Mouse (Mus musculus): Measurements from ENCODE around the gene S1pr3.

Gene S1pr3

GRCm38 (mm10) chr13:51392256-51392655, 16.2 kb upstream of the S1pr3 start:
- Histone ChIP-seq H3K4me3 (replicated peaks; ENCODE audit: low read length) (no peak overlapping the region), H3K9me3 (ENCODE audit: low read length) (peaks cover 37% of the 10 kb centered on the region), H3K36me3 (ENCODE audit: insufficient read depth, low read length) (no peaks in the 10 kb centered on the region), H3K4me1 (replicated peaks; ENCODE audit: low read depth, low read length) (no peaks in the 10 kb centered on the region; the same call in 1 of the 2 replicates), H3K27me3 (ENCODE audit: insufficient read depth, low read length) (no peaks in the 10 kb centered on the region)
- TF ChIP-seq POU5F1 (IDR thresholded peaks at IDR 0.05; ENCODE audit: borderline replicate concordance, low read length) (no peak), NANOG (IDR thresholded peaks at IDR 0.05; ENCODE audit: borderline replicate concordance, low read length) (no peak), CTCF (conservative IDR thresholded peaks at IDR 0.05; ENCODE audit: low read length) (no peak)

GRCm38 (mm10) chr13:51397861-51398260, 10.6 kb upstream of the S1pr3 start:
- Histone ChIP-seq H3K9me3 (ENCODE audit: low read length) (peaks cover 25% of the 10 kb centered on the region), H3K36me3 (ENCODE audit: insufficient read depth, low read length) (no peaks in the 10 kb centered on the region), H3K4me3 (replicated peaks; ENCODE audit: low read length) (no peak overlapping the region), H3K27me3 (ENCODE audit: insufficient read depth, low read length) (0 out of 2 replicates have a peak, but pooled peaks cover 5% of the 10 kb centered on the region), H3K4me1 (replicated peaks; ENCODE audit: low read depth, low read length) (peaks cover 28% of the 10 kb centered on the region)
- TF ChIP-seq CTCF (conservative IDR thresholded peaks at IDR 0.05; ENCODE audit: low read length) (no peak), NANOG (IDR thresholded peaks at IDR 0.05; ENCODE audit: borderline replicate concordance, low read length) (no peak), POU5F1 (IDR thresholded peaks at IDR 0.05; ENCODE audit: borderline replicate concordance, low read length) (no peak)

GRCm38 (mm10) chr13:51399562-51399961, 8.9 kb upstream of the S1pr3 start:
- H3K27me3 ChIP-seq (ENCODE audit: insufficient read depth, low read length) = 0 out of 2 replicates have a peak, but pooled peaks cover 5% of the 10 kb centered on the region
- no peak overlapping the region for H3K4me3 ChIP-seq (replicated peaks; ENCODE audit: low read length)
- no peaks in the 10 kb centered on the region for H3K36me3 ChIP-seq (ENCODE audit: insufficient read depth, low read length)
- TF ChIP-seq CTCF (conservative IDR thresholded peaks at IDR 0.05; ENCODE audit: low read length) (no peak), POU5F1 (IDR thresholded peaks at IDR 0.05; ENCODE audit: borderline replicate concordance, low read length) (no peak), NANOG (IDR thresholded peaks at IDR 0.05; ENCODE audit: borderline replicate concordance, low read length) (no peak)
- peaks cover 11% of the 10 kb centered on the region for H3K9me3 ChIP-seq (ENCODE audit: low read length)
- H3K4me1 ChIP-seq (replicated peaks; ENCODE audit: low read depth, low read length) = peaks cover 28% of the 10 kb centered on the region

- Histone ChIP-seq H3K9me3 (ENCODE audit: low read length) (peaks cover 4% of the 10 kb centered on the region), H3K4me3 (replicated peaks; ENCODE audit: low read length) (peak overlapping the region; percentile 55), H3K36me3 (ENCODE audit: insufficient read depth, low read length) (no peaks in the 10 kb centered on the region), H3K27me3 (ENCODE audit: insufficient read depth, low read length) (peaks cover 10% of the 10 kb centered on the region; the same call in 1 of the 2 replicates), H3K4me1 (replicated peaks; ENCODE audit: low read depth, low read length) (peaks cover 28% of the 10 kb centered on the region)
- TF ChIP-seq POU5F1 (IDR thresholded peaks at IDR 0.05; ENCODE audit: borderline replicate concordance, low read length) (no peak), NANOG (IDR thresholded peaks at IDR 0.05; ENCODE audit: borderline replicate concordance, low read length) (no peak), CTCF (conservative IDR thresholded peaks at IDR 0.05; ENCODE audit: low read length) (no peak)
Measured at GRCm38 (mm10) chr13:51400186-51400719, 8.2 kb upstream of the S1pr3 start.

- Histone ChIP-seq H3K27me3 (ENCODE audit: insufficient read depth, low read length) (peaks cover 13% of the 10 kb centered on the region), H3K4me1 (replicated peaks; ENCODE audit: low read depth, low read length) (peaks cover 28% of the 10 kb centered on the region), H3K9me3 (ENCODE audit: low read length) (no peaks in the 10 kb centered on the region), H3K4me3 (replicated peaks; ENCODE audit: low read length) (peak overlapping the region; percentile 55), H3K36me3 (ENCODE audit: insufficient read depth, low read length) (no peaks in the 10 kb centered on the region)
- TF ChIP-seq POU5F1 (IDR thresholded peaks at IDR 0.05; ENCODE audit: borderline replicate concordance, low read length) (no peak), NANOG (IDR thresholded peaks at IDR 0.05; ENCODE audit: borderline replicate concordance, low read length) (no peak), CTCF (conservative IDR thresholded peaks at IDR 0.05; ENCODE audit: low read length) (no peak)
Measured at GRCm38 (mm10) chr13:51400736-51401501, 7.5 kb upstream of the S1pr3 start.

GRCm38 (mm10) chr13:51404566-51404965, 3.9 kb upstream of the S1pr3 start:
- peaks cover 50% of the 10 kb centered on the region for H3K4me1 ChIP-seq (replicated peaks; ENCODE audit: low read depth, low read length)
- peaks cover 44% of the 10 kb centered on the region for H3K27me3 ChIP-seq (ENCODE audit: insufficient read depth, low read length)
- TF ChIP-seq CTCF (conservative IDR thresholded peaks at IDR 0.05; ENCODE audit: low read length) = no peak
- no peak for TF ChIP-seq NANOG (IDR thresholded peaks at IDR 0.05; ENCODE audit: borderline replicate concordance, low read length)
- TF ChIP-seq POU5F1 (IDR thresholded peaks at IDR 0.05; ENCODE audit: borderline replicate concordance, low read length) = no peak
- H3K36me3 ChIP-seq (ENCODE audit: insufficient read depth, low read length) = no peaks in the 10 kb centered on the region
- no peak overlapping the region for H3K4me3 ChIP-seq (replicated peaks; ENCODE audit: low read length)
- H3K9me3 ChIP-seq (ENCODE audit: low read length) = no peaks in the 10 kb centered on the region

GRCm38 (mm10) chr13:51405731-51406320, 2.6 kb upstream of the S1pr3 start:
- no peak overlapping the region for H3K4me3 ChIP-seq (replicated peaks; ENCODE audit: low read length)

GRCm38 (mm10) chr13:51407541-51408217, 760 bp upstream of the S1pr3 start:
- peaks cover 33% of the 10 kb centered on the region for H3K4me1 ChIP-seq (replicated peaks; ENCODE audit: low read depth, low read length)

More at GRCm38 (mm10) chr13:51405731-51406320, 2.6 kb upstream of the S1pr3 start:
- Histone ChIP-seq H3K36me3 (ENCODE audit: insufficient read depth, low read length) (no peaks in the 10 kb centered on the region), H3K9me3 (ENCODE audit: low read length) (no peaks in the 10 kb centered on the region), H3K27me3 (ENCODE audit: insufficient read depth, low read length) (peaks cover 56% of the 10 kb centered on the region), H3K4me1 (replicated peaks; ENCODE audit: low read depth, low read length) (peaks cover 37% of the 10 kb centered on the region)
- no peak for TF ChIP-seq NANOG (IDR thresholded peaks at IDR 0.05; ENCODE audit: borderline replicate concordance, low read length)
- TF ChIP-seq CTCF (conservative IDR thresholded peaks at IDR 0.05; ENCODE audit: low read length) = no peak
- TF ChIP-seq POU5F1 (IDR thresholded peaks at IDR 0.05; ENCODE audit: borderline replicate concordance, low read length) = no peak

More at GRCm38 (mm10) chr13:51407541-51408217, 760 bp upstream of the S1pr3 start:
- no peak for TF ChIP-seq POU5F1 (IDR thresholded peaks at IDR 0.05; ENCODE audit: borderline replicate concordance, low read length)
- TF ChIP-seq CTCF (conservative IDR thresholded peaks at IDR 0.05; ENCODE audit: low read length) = no peak
- TF ChIP-seq NANOG (IDR thresholded peaks at IDR 0.05; ENCODE audit: borderline replicate concordance, low read length) = no peak
- no peaks in the 10 kb centered on the region for H3K9me3 ChIP-seq (ENCODE audit: low read length)
- no peaks in the 10 kb centered on the region for H3K36me3 ChIP-seq (ENCODE audit: insufficient read depth, low read length)
- H3K4me3 ChIP-seq (replicated peaks; ENCODE audit: low read length) = peak overlapping the region; percentile 76
- peaks cover 67% of the 10 kb centered on the region for H3K27me3 ChIP-seq (ENCODE audit: insufficient read depth, low read length)
